Mouse (Mus musculus) CH12.LX (cell line): Measurements from ENCODE around the gene Dennd1a.

ENCODE experiments used
- CHD1 ChIP-seq: IDR thresholded peaks from 2 replicates; pipeline ENCODE4 v1.6.1; 2012; ENCODE audit warnings: low read depth, low read length, improper control_type of control experiment, inconsistent platforms
- CTCF ChIP-seq, 2 experiments: IDR thresholded peaks in 1 of 2; conservative IDR thresholded peaks in 1 of 2; 2 replicates each; pipeline ENCODE4 v1.5.1; 2011 to 2012; ENCODE audit warnings: low read depth in 2 of 2, low read length in 2 of 2, improper control_type of control experiment in 1 of 2, inconsistent platforms in 1 of 2, mild to moderate bottlenecking in 1 of 2, moderate library complexity in 1 of 2
- NELFE ChIP-seq: IDR thresholded peaks from 2 replicates; pipeline ENCODE4 v1.6.1; 2011; ENCODE audit warnings: low read depth, low read length, improper control_type of control experiment
- USF1 ChIP-seq: IDR thresholded peaks from 2 replicates; pipeline ENCODE4 v1.6.1; 2014; ENCODE audit warnings: low read depth, mild to moderate bottlenecking, inconsistent platforms, low read length, improper control_type of control experiment

- no peak for TF ChIP-seq NELFE
- TF ChIP-seq CHD1: no peak
- no peak for TF ChIP-seq CTCF (conservative IDR thresholded peaks at IDR 0.05 in 1 of 2, IDR thresholded peaks at IDR 0.05 in 1 of 2; ENCODE audit: low read depth in 2 of 2, low read length in 2 of 2)
- TF ChIP-seq USF1: no peak
Observed at GRCm38 (mm10) chr2:38040845-38041244, 246.3 kb downstream of the Dennd1a start.
